Mouse (Mus musculus): Measurements from ENCODE around the gene Gm20662.

Gene Gm20662

DNA sequence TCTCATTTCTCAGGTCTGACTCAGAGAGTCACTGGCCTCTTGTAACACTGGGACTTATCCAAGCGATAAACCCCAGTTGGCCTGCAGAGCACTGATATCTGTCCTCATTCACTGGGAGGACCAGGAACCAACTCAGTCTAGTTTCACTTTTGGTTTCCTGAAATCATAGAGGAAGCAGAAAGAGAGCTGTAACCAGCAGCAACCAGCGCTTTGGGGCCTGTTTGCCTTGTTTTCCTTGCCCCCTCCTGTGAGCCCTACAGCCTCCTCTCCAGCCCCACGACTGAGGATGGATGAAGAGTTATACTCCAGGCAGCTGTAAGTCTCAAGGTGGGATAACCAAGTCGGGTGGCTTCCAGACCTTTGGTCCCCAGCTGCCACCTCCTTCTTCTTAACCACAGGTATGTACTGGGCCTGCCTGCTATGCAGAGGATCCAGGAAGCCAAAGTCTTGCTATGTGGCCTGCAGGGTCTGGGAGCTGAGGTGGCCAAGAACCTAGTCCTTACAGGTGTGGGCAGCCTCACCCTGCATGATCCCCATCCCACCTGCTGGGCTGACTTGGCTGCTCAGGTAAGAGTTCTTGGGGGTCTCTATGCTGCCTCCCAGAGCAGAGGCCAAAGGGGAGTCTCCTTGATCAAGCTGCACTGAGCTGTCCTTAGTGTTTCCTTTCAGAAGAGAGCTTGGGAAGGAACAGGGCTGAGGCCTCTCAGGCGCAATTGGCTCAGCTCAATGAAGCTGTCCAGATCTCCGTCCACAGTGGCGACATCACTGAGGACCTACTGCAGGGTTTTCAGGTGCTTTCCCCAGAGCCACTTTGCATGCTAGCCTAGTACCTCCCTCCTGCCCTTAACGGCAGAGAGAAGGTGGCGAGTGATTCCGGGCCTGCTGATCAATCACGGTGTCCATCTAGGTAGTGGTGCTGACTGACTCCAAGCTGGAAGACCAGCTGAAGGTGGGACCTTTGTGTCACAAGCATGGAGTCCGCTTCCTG, 20.5 kb upstream of the Gm20662 start, which contains the start of gene Uba7:
TSS of gene Uba7 (plus strand) at position 107 of the 988 bp plus-strand sequence.
- peak in 1 of 2 experiments; percentile 39 for DNase-seq

DNA sequence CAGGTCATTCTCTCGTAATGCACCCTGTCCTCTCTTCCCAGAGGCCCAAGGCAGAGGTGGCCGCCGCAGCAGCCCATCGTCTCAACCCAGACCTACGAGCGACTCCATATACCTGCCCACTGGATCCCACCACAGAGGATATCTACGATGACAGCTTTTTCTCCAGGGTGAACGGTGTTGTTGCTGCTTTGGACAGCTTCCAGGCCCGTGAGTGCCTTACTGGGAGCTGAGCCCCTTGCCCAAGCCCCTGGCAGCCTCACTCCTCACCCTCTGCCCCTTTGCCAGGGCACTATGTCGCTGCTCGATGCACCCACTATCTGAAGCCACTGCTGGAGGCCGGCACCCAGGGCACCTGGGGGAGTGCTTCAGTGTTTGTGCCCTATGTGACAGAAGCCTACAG, 17.3 kb upstream of the Gm20662 start:
- no peak for DNase-seq

DNA sequence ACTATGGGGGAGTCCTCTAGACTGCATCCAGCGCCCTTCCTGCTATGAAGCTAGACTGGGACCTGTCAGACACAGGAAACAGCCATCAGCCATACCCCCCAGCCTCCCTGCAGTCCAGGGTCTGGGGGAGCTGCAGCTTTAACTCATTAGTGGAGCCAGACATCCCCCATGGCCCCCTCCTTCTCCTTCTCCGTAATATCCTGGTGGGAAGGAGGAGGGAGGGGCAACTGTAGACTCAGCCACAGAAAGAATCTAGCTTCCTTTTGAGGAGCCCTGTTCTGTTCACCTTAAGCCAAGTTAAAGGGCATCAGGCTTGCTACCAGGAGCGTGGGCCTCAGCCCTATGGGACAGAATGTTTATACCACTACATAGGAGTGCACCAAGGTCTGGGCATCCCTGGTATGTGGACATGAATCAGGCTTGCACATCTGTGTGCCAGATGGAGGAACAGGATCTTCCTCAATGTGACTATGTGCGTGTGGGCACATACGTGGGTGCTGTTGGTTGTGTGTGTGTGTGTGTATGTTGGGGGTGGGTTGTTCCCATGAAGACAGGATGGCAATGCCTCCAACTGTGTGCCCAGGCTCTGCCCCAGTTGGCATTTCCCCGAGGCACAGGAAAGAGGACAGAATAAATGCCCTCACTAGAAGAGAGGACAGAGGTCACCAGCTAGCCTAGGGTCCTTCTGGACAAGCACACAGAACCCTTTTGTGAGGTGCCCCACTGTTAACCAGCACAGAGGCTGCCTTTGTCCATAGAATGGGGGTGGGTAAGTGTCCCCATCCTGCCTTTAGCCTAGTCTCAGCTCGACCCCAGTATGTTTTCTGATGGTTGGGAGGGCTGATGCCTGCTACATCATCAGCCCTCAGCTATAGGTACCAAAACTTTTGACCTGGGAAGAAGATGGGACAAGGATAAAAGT, 14.2 kb upstream of the Gm20662 start:
- DNase-seq = peak; percentile 65 to 78

DNA sequence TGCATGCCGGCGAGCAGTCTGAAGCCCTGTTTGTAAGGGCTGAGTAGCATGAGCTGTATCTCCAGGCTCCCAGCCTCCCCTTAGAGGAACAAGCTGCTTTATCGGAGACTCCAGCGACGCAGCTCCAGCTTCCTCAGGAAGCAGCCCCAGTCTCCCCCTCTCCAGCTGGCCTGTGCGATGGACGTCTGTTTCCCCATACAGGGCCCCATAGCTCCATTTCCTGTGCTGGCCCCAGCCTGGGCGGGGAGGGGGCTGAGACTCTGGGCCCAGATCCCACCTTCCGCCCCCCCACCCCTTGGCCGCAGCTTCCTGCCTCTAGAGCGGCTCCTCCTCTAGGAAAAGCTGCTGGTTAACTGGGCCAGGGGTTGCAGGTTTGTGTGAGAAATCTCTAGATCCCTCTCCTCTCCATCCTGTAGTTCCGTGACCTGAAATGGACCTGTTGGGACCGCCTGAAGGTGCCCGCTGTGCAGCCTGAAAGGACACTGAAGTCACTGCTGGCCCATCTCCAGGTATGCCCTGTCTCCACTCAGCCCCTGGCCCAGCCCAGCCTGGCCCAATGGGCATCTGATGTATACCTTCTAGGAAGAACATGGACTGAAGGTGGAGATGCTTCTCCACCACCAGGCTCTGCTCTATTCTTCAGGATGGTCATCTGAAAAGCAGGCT, 13.3 kb upstream of the Gm20662 start, which contains the start of gene Gm20661:
TSS of gene Gm20661 (plus strand) at position 378 of the 666 bp plus-strand sequence.
- DNase-seq = peak; percentile 88 to 94

DNA sequence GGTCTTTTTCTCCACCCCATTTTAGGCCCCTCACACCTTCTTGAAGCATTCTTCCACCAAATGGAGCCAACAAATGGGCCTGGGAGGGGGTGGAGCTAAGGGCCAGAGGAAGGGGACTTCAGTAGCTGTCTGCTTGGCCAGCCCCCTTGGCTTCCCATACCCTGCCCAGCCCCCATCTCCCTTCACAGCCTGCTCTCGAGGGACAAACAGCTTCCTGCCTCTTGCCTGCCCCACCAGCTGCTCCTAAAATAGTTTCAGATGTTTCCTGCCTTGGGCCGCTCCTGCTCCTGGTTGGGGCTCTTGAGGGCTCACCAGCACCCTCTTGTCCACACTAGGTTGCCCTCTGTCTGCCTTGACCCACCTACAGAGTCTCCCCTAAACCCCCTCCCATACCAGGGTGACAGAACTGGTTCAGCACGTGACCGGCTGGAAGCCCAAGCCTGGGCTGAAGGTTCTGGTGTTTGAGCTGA, 12.7 kb upstream of the Gm20662 start:
- peak; percentile 89 to 96 for DNase-seq

DNA sequence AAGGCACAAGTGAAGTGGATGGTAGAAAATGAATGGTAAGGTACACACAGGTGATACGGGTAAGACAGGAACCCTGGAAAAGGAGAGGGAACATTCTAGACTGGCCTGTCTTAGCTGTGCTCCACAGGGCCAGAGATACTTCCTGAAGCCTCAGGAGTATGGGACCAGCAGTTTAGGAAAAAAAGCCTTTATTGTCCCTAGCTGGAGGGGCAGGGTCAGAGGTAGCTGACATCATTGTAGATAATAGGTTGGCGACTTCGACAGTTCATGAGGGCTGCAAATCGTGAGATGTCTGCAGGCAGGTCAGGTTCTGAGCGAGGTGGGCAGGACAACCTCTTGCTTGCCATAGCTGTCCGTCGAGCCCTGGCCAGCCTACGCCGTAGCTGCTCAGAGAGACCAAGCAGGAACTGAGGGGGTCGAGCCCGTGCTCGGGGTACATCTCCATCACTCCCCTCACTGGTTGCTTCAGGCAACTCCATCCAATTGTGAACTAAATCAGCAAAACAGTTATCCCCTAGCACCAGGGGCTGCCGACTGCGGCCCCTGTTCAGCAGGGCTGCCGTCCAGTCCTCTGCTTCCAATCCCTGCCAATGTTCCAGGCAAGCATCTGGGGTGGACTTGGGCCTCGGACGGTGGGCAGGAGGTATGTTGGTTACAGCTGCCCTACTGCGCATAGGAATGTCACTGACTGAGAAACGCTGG, 11.9 kb upstream of the Gm20662 start:
- DNase-seq = peak in 1 of 2 experiments; percentile 34

DNA sequence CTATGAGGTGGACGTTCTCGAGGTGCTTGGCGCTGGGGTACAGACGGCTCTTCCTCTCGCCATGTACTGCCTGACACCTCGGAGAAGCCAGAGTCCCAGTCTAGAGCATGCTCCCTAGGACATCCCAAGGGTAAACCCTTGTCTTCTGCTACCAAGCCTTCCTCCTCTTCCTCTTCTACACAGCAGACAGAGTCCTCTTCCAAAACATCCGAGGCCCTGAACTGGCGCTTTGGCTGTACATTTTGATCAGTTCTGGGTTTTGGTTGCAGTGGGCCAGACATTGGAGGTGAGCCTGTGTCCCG, 11.4 kb upstream of the Gm20662 start:
- DNase-seq = no peak

DNA sequence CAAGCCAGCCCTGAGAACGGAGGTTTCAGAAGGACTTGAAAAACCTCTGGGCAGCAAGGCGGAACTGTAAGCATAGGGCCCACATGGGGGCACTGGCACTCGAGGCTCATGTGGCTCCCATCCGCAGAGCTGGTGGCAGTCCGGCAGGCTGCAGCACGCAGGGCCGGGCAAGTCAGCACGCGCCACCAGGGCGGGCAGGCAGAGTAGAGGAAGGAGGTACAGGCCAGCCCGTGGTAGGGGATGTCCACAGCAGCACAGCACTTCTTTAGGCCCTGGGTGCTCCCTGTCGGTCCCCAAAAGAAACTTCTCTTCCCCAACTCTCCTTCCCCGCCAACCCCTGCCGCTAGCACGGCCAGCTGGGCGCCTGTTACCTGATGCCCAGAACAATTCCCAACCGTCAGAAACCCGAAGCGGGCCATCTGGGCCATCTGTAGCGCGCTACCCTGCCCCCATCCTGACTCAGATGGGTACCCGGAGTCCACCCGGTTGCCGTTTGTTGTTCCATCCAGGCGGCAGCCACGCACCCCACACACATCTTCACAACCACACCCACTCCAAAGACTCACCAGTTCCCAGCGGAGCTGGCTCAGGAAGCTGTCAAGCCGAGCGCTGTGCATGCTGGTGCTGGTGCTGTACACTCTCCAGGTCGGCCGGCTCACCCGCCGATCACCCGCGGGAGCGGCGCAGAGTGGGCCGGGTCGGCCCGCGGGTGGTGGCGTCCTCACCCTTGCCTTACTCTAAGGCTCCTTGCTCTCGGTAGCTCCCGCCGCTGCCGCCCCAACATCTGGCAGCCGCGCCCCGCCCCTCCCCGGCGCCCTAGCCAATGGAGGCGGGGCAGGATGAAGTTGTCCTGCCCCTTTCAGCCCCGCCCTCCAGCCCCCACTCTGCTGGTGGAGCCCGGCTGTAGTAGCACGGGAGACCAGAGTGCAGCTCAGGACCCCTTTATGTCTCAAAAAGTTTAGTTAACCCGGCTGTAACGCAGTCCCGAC, 10.7 kb upstream of the Gm20662 start, which contains the start of gene Inka1:
TSS of gene Inka1 (minus strand) at position 749 of the 989 bp plus-strand sequence.
- DNase-seq = peak; percentile 93 to 95

DNA sequence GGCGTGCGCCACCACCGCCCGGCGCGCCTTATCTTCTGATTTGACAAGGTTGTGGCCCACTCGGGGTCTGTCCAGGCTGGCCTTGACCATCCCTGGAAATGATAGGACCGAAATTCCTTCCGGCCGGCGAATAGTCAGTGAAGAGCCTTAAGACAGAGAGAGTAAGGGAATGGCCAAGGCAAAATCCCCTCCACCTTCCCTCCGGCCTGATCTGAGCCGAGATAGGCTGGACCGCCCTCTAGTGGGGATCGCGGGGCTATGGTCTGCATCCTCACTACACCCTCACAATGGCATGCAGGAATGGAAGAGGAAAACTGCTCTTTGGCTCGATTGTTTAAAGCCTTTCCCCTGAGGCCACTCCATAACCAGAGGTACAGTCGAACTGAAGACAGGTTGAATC, 9.8 kb upstream of the Gm20662 start:
- peak; percentile 87 to 91 for DNase-seq

DNA sequence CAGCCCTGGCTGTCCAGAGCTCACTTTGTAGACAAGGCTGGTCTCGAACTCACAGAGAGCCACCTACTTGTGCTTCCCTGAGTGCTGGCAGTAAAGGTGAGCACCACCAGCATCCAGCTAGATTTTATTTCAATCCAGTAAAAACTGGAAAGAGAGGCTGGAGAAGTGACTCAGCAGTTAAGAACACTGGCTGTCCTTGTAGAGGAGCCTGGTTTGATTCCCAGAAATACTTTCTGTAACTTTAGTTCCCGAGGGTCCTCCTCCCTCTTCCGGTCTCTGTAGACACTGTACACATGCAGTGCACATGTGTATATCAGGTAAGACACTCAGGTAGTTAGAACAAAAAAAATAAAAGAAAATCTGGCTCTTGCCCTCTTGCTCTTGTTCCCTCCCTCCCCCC, 8.2 kb upstream of the Gm20662 start:
- DNase-seq = no peak

DNA sequence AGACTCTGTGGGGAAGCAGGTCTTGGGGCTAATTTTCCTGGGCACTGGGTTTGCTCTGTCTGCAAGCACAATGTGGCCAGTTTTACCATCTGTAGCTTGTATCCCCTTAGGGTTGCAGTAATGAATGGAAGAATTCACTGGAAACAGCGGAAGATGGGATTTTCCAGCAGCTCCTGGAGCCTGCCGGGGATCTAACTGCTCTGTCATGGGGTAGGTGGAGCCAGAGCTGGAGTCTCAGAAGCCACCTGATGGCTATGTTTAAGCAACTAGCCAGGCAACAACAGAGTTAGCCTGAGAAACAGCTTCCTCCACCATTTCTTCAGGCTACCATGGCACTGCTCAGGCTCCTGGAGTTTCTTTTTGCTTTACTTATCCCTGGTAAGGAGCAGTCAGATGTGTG, 4.0 kb upstream of the Gm20662 start, which contains the start of gene Cdhr4:
TSS of gene Cdhr4 (plus strand) at position 301 of the 400 bp plus-strand sequence.
- no peak for DNase-seq

DNA sequence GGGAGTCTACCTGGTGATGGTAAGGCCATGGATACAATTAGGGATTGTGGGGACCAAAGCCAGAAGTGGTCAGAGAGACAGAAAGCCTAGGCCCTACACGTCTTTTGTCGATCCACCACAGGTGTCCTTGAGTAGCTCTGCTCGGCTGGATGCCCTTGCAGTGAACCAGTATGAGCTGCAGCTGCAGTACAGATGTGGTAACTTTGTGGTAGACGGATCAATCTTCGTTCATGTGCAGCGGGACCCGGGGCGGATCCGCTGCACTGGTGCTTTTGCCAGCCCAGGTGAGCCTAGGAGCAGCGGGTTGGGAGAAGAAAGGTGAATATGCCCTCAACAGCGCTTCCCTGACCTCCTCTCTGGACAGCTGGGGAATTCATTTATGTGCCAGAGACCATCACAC, 3.1 kb upstream of the Gm20662 start:
- no peak for DNase-seq

DNA sequence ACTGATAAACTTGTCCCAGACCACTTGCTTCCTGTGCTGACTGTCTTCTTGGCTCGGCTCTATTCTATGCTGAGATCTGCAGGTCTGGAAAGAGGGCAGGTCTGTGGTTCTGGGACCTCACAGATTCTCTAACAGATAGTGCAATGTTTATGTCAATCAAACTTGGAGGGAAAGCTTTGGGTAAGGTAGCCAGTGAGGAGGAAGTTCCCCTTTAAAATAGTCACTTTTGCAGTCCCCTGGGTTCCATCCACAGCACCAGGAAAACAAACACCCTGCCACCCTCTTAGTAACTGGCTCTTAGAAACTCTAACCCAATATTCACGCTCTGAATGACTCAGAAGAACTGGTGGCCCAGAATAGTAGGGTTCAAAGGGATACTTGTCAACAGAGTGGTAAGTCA, 1.7 kb upstream of the Gm20662 start:
- DNase-seq = no peak

DNA sequence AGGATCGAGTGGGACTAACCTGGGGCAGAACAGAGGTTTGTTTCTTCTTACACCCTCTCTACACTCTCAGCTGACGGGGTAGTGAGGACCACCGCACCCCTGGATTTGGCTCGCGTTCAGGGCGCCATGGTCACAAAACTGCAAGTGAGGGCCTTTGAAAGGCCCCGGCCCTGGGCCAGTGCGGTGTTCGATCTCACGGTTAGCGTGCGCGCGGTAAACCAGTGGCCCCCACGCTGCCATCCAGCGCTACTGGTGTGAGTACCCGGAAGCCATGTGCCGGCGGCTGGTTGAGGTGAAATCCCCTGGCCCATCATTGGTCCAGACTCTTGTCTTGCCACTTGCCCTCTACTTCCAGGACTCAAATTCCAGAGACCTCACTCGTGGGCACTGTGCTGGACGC, 636 bp upstream of the Gm20662 start:
- DNase-seq = no peak

DNA sequence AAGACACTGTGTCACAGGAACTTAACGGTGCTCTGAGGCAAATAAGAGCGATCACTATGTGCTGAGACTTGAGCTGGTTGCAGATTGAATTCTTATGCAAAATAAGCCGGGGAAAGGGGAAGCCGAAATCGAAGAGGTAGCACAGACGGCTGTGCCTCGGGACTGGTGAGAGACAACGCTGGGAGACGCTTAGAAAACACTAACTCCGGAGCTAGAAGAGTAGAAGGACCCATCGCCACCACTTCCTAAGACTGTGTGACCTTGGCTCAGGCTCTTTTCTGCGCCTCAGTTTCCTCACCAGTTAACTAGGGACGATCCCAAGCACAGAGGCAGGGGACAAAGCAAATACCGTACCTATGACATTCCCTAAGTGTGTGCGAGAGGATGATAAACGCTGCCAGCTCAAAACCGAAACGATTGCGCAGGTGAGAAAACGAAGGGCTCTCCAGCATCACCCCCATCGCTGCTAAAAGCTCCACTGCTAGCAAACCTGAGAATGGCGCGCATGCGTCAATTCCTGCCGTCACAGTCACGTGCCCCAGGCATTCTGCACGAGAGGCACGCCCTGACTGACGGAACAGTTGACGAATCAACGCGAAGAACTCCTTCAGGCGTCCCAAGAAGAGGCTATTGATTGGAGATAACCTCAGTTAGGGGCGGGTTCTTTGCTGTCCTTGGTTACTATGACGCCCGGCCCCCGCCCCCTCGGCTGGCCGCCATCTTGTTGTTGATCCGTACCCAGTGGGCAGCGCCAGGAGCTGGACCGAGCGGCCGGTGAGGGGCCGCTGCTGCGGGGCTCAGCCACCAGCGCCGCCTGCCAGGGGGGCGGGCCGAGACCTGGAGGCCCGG, 6.0 kb downstream of the Gm20662 start, which contains the start of gene Ip6k1:
TSS of gene Ip6k1 (plus strand) at position 580 of the 849 bp plus-strand sequence.
- DNase-seq = peak; percentile 99 to 100

DNA sequence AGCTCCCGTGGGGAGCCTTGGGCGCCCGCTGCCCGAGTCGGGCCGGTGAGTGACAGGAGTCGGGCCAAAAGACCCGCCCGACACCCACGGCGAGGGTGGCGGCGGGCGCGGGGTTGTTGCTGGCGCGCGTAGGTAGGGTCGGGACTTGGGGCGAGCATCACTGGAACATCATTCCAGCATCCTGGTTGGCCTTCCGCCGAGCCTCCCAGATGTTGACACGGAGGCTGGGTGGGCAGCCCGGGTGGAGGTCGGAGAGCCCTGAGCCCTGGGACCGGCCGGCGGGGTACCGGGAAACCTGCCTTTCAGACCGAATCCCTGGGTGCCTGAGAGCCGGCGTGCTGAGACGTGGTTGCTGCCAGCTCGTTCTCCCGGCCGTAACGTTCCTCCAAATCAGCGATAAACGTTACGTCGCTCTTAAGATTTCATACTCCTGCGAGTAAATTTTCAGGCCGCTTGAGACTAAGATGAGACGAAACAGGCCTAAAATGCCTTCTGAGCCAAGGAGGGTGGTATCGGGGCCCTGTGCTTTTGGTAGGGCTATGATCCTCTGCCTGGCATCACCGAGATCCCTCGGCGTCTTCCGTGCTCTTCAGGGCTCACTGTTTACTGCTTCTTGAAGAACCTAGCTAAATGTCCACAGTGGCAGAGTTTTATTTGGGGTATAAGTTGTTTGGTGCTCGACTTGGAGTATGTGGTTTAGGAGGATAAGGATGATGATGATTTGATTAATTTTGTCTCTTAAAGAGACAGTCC, 6.8 kb downstream of the Gm20662 start:
- no peak for DNase-seq

DNA sequence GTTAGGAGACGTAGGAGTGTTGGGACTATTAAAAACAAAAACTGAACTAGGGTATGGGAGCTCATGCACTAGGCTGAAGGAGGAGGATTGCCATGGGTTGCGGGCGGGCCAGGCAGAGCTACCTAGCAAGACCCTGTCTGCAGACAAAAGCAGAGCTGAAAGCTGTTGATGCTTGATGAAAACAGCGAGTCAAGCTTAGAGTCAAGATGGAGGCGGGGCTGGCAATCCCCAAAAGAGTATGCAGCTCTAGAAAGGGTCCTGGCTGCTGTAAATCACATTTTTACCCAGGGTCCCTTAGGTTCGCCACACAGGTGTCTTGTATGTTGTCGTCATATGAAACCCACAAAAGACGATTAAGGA, 7.4 kb downstream of the Gm20662 start:
- DNase-seq = peak in 1 of 2 experiments; percentile 20

DNA sequence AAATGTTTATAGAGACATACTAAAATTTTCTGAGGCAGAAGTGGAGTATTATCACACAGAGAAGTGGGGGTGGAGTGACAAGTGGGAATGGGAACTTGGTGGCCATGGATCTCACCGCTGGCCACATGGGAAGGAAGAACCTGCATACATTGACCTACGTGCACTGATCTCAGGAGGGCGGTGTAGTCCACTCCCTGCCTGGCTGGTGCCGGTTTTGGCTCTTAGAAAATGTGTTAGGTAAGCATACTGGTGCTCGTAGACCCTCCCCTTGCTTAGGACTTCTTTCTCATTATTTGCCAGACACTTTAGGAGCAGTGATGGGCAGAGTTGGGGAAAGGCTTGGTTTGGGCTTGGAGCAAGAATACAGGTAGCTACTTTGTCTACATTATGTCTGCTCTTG, 11.9 kb downstream of the Gm20662 start:
- DNase-seq = no peak

DNA sequence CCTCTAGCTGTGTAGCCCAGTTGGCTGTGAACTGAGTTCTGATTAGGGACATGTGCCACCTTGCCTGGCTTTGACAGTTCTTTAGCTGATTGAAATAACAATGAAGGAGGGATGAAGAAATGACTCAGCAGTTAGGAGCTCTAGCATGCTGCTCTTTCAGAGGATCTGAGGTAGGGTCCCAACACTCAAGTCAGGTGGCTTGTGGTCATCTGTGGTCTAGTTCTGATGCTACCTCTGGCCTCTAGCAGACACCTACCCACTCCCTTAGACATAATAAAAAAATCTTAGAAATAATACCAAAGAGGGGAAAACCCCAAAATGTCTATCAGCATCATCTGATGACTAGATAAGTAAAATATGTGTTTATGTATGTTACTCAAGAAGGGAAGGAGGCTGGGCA, 14.2 kb downstream of the Gm20662 start:
- DNase-seq = no peak
